Mouse (Mus musculus) myocyte (in vitro differentiated cells): ENCODE measurements at regions not wholly inside any gene's neighbourhood (a gene's known extent, or its start where the extent isn't known, plus 50 kb on each side); places are given as distances from the start of the nearest gene placed in this dataset.

Source experiments
- CEBPB ChIP-seq: IDR thresholded peaks from 2 replicates; pipeline ENCODE4 v1.6.1; 2011; ENCODE audit warnings: mild to moderate bottlenecking, moderate library complexity; ENCODE audit not compliant: poor library complexity, insufficient read depth, severe bottlenecking
- E2F4 ChIP-seq: IDR thresholded peaks from one replicate; pipeline ENCODE4 v1.6.1; 2011; ENCODE audit warnings: mild to moderate bottlenecking, control low read depth, moderate library complexity; ENCODE audit not compliant: insufficient read depth
- MAX ChIP-seq: IDR thresholded peaks from one replicate; pipeline ENCODE4 v1.6.1; 2011; ENCODE audit warnings: low read depth, mild to moderate bottlenecking, control low read depth
- MYOD1 ChIP-seq, 3 experiments: IDR thresholded peaks; one replicate each; pipeline ENCODE4 v1.6.1; 2011; ENCODE audit warnings: control low read depth in 2 of 3, low read depth in 2 of 3, mild to moderate bottlenecking in 2 of 3, moderate library complexity in 1 of 3; ENCODE audit not compliant: insufficient read length in 2 of 3, control insufficient read depth in 1 of 3
- MYOG ChIP-seq, 3 experiments: IDR thresholded peaks; one replicate each; pipeline ENCODE4 v1.6.1; 2011; ENCODE audit warnings: control low read depth in 2 of 3, low read depth in 2 of 3, mild to moderate bottlenecking in 2 of 3; ENCODE audit not compliant: insufficient read length in 2 of 3, control insufficient read depth in 1 of 3, insufficient read depth in 1 of 3
- POLR2A ChIP-seq: IDR thresholded peaks from one replicate; pipeline ENCODE4 v1.6.1; 2011; ENCODE audit warnings: low read depth, mild to moderate bottlenecking, control low read depth, moderate library complexity; ENCODE audit not compliant: insufficient read length
- POLR2AphosphoS2 ChIP-seq: IDR thresholded peaks from one replicate; pipeline ENCODE4 v1.6.1; 2011; ENCODE audit warnings: low read depth, control low read depth; ENCODE audit not compliant: insufficient read length
- TCF3 ChIP-seq: IDR thresholded peaks from one replicate; pipeline ENCODE4 v1.6.1; 2011; ENCODE audit warnings: low read depth, control low read depth; ENCODE audit not compliant: insufficient read length
- USF1 ChIP-seq: IDR thresholded peaks from one replicate; pipeline ENCODE4 v1.6.1; 2011; ENCODE audit warnings: low read depth, mild to moderate bottlenecking, control low read depth, moderate library complexity

- no peak for TF ChIP-seq POLR2A
- TF ChIP-seq E2F4 = no peak
- no peak for TF ChIP-seq POLR2AphosphoS2
- no peak for TF ChIP-seq CEBPB
- no peak for TF ChIP-seq TCF3
- no peak for TF ChIP-seq USF1
- no peak for TF ChIP-seq MYOG (IDR thresholded peaks at IDR 0.05; ENCODE audit: control insufficient read depth in 1 of 3, insufficient read depth in 1 of 3, insufficient read length in 2 of 3, low read depth in 2 of 3)
- TF ChIP-seq MAX = no peak
- TF ChIP-seq MYOD1 (IDR thresholded peaks at IDR 0.05; ENCODE audit: control insufficient read depth in 1 of 3, insufficient read length in 2 of 3, low read depth in 2 of 3) = no peak
Observed at GRCm38 (mm10) chr10:44761324-44761723, 233.0 kb upstream of the Prdm1 start.
